Mouse (Mus musculus) cerebellum, postnatal 25 days (tissue): ENCODE data around the gene Pnma5.

Experiments used
- DNase-seq, 2 experiments: peaks; one replicate each; pipeline ENCODE4 v3.0.0; 2021; ENCODE audit warnings: mixed read lengths in 2 of 2

Pnma5 gene

GRCm38 (mm10) chrX:72985607-72986006 lies 51.3 kb downstream of the Pnma5 start:
- DNase-seq, result no peak
